Mouse (Mus musculus) kidney, embryonic 16.5 days (tissue): ENCODE measurements around the gene Cep57l1. TPM values are rescaled to one million over a fixed set of nuclear protein-coding genes. Genes with fewer than 3 reads are reported as not detected.

Source experiments
- ATAC-seq: fragments of 200-750 bp; cut with Nextera tagmentation; 2 replicates; pipeline ENCODE4 v1.8.0; 2017; ENCODE audit warnings: moderate TSS enrichment; ENCODE audit not compliant: low FRiP score, low TSS enrichment
- H3K27ac ChIP-seq: fragments of 300-500 bp; sonication (generic); 2 replicates; pipeline ENCODE4 v1.5.1; 2014; ENCODE audit warnings: low read length
- H3K27me3 ChIP-seq: fragments of 300-500 bp; sonication (generic); 2 replicates; pipeline ENCODE4 v1.6.1; 2014; ENCODE audit warnings: low read length, control low read depth, mixed read lengths; ENCODE audit not compliant: insufficient read depth
- H3K36me3 ChIP-seq: fragments of 300-500 bp; sonication (generic); 2 replicates; pipeline ENCODE4 v1.6.1; 2014; ENCODE audit warnings: low read length, control low read depth, mixed read lengths; ENCODE audit not compliant: insufficient read depth
- H3K4me1 ChIP-seq: fragments of 300-500 bp; sonication (generic); 2 replicates; pipeline ENCODE4 v1.6.1; 2014; ENCODE audit warnings: low read length, control low read depth, mixed read lengths; ENCODE audit not compliant: insufficient read depth
- H3K4me2 ChIP-seq: fragments of 300-500 bp; sonication (generic); replicated peaks from 2 replicates; pipeline ENCODE4 v1.6.1; 2014; ENCODE audit warnings: low read depth, low read length
- H3K4me3 ChIP-seq: fragments of 300-500 bp; sonication (generic); 2 replicates; pipeline ENCODE4 v1.5.1; 2014; ENCODE audit warnings: mild to moderate bottlenecking, low read length
- H3K9ac ChIP-seq: fragments of 300-500 bp; sonication (generic); replicated peaks from 2 replicates; pipeline ENCODE4 v1.6.1; 2014; ENCODE audit warnings: low read length
- H3K9me3 ChIP-seq: fragments of 300-500 bp; sonication (generic); 2 replicates; pipeline ENCODE4 v1.6.1; 2016; ENCODE audit warnings: low read length, control low read depth
- WGBS: fragments of 180-500 bp; shearing (Covaris S2); extraction: QIAGEN DNeasy Blood & Tissue Kit; methylation state at CpG from one replicate; pipeline ENCODE4 v1.1.7; 2014; 5-methylcytosine and 5-hydroxymethylcytosine counted together
- polyA plus RNA-seq: library from polyadenylated mRNA; unstranded; fragments of >200 nt; fragmentation: Nextera tagmentation; extraction: Ambion mirVana; gene quantifications from 2 replicates; pipeline ENCODE4 v1.2.1, GENCODE M21; 2015

Cep57l1 gene
- polyA plus RNA-seq, 1 experiment from 2014 or later = 24.2 TPM

DNA sequence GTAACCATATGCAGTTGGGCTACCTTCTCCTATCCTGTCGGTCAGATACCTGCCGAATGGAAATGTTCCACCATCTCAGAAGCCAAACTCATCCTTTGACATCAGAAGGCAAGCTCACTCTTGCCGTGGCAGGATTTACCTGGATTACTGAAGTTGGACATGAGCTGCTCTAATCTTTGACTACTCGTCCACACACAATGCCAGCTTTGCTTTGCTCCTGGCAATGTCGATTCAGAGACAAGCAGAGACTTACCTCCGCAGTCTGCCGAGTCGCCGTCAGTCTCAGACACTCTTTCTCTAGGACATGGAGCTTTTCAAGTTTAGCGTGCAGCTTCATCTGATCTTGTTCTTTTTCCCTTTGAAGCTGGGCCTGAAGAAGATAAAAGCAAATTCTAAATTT is 78.9 kb downstream of the Cep57l1 start:
- Histone ChIP-seq H3K9ac (no peak overlapping the region), H3K27me3 (no peaks in the 10 kb centered on the region), H3K36me3 (peaks cover 4% of the 10 kb centered on the region), H3K27ac (no peak overlapping the region), H3K4me2 (no peak overlapping the region), H3K9me3 (0 out of 2 replicates have a peak, but pooled peaks cover 5% of the 10 kb centered on the region), H3K4me1 (no peaks in the 10 kb centered on the region), H3K4me3 (no peak overlapping the region)
- ATAC-seq = no peak
- 91% methylated on average over 10 of the region's 10 CpGs for WGBS

DNA sequence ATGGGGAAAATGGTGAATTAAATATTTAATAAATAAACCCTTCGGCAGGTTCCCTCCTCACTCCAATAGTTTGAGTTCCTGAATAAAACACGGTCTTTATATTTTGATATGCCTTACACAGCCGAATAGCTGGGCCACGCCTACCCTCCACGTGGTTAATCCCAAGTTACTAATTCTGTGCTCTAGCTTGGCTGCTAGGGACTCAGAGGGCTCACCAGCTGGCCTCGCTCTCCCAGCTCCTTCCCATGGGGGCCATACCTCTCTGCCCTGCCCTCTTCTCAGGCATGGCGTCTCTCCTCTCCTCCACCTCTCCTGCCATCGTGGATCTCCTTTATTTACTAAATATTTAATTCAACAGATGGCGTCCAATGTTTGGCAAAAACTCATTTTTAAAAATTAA is 83.5 kb downstream of the Cep57l1 start:
- Histone ChIP-seq H3K4me2 (no peak overlapping the region), H3K4me3 (no peak overlapping the region), H3K27ac (no peak overlapping the region), H3K9ac (no peak overlapping the region), H3K9me3 (0 out of 2 replicates have a peak, but pooled peaks cover 5% of the 10 kb centered on the region), H3K4me1 (no peaks in the 10 kb centered on the region), H3K36me3 (peaks cover 11% of the 10 kb centered on the region), H3K27me3 (no peaks in the 10 kb centered on the region)
- ATAC-seq = no peak
- 88% methylated on average over 9 of the region's 9 CpGs for WGBS

DNA sequence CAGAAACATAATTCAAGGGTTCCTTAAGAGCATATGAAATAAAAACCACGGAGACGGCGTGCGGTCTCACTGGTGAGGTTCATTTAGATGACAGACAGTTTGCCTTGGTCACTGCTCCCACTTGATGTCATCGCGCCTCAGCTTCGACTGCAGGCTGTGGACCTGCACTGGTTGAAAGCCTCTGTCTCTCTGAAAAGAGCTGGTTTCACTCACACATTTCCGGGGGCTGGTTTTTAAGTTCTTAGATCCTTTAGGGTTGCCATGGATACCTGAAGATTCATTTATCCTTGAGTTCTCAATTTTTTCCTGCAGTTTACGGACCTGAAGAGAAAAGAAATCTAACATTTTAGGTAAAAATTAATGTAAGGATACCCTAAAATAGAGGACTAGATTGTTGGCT is 90.1 kb downstream of the Cep57l1 start:
- no peak overlapping the region for H3K9ac ChIP-seq
- peaks cover 8% of the 10 kb centered on the region; the same call in 1 of the 2 replicates for H3K36me3 ChIP-seq
- peaks cover 15% of the 10 kb centered on the region; the same call in 1 of the 2 replicates for H3K4me1 ChIP-seq
- no peak overlapping the region for H3K4me2 ChIP-seq
- 80% methylated on average over 9 of the region's 9 CpGs for WGBS
- ATAC-seq = no peak
- H3K27me3 ChIP-seq = no peaks in the 10 kb centered on the region
- no peak overlapping the region for H3K4me3 ChIP-seq
- no peak overlapping the region for H3K27ac ChIP-seq
- H3K9me3 ChIP-seq = no peaks in the 10 kb centered on the region

DNA sequence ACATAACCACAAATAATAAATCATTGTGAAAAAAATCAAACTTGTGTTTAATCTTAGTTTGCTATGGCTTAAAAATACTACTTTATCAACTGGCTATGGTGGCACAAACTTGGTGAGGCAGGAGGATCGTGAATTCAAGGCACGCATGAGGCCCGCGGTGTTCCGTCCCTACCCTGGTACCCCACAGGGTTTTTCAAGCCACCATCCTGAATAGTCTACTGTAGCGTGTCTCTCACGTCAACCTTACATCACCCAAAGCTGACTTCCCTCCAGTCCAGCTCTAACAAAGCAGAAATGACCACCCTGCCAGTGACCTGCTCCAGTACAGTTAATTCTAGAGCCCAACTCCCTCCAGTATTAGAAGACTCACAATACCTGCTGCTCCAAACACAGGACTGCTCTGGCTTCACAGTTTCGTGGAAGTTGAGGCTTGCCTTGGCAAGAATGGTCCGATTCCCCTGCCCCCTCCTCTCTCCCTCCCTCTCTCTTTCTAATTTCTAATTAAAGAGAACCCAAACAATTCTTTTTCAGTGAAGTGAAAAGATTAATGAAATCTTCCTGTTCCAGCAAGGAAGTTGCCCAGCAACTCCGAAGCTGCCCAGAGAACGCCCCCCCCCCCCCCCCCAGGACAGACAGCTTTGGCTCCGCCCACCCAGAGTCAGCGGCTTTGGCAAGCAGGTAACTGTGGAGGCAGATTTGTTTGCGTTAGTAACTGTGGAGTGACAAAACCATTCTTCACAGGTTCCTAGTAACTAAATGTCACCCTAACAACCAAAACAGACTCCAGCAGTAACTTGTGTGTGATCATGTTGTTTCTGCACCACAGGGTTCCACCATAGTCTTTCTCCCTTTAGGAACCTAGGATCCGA is 93.4 kb downstream of the Cep57l1 start, which contains the start of gene Ccdc162:
TSS of gene Ccdc162 (minus strand) at position 606 of the 869 bp plus-strand sequence.
- H3K9ac ChIP-seq = no peak within 1 kb of the TSS
- H3K9me3 ChIP-seq = no peaks in the 10 kb centered on the region
- ATAC-seq = no peak
- no peaks in the 10 kb centered on the region for H3K27me3 ChIP-seq
- H3K4me2 ChIP-seq = peak within 1 kb of the TSS; percentile 37
- peaks cover 15% of the 10 kb centered on the region; the same call in 1 of the 2 replicates for H3K4me1 ChIP-seq
- peak within 1 kb of the TSS; percentile 15; the same call in 1 of the 2 replicates for H3K4me3 ChIP-seq
- no peak within 1 kb of the TSS for H3K27ac ChIP-seq
- 0 out of 2 replicates have a peak, but pooled peaks cover 2% of the 10 kb centered on the region for H3K36me3 ChIP-seq
- 56% methylated on average over 15 of the region's 15 CpGs for WGBS

DNA sequence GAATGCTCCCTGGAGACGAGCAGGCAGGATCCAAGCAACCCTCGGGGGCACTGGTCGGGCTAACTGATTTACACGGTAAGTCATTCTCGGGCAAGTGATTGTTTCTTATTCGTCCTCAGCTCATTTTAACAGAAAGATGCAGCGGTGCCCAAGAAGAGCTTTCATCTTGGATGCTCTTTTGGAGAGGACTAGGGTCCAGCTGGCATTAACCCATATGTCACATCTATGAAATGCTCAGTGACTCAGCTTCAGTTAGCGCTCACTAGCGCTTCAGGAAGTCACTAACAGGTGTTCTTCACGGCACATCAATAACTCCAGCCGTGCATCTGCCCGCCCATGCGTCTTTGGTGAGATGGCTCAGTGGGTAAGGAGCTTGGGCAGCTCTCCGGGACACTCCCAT is 94.1 kb downstream of the Cep57l1 start:
- H3K36me3 ChIP-seq = no peaks in the 10 kb centered on the region
- no peaks in the 10 kb centered on the region for H3K9me3 ChIP-seq
- no peaks in the 10 kb centered on the region for H3K27me3 ChIP-seq
- ATAC-seq = no peak
- H3K27ac ChIP-seq = no peak overlapping the region
- H3K4me1 ChIP-seq = peaks cover 15% of the 10 kb centered on the region; the same call in 1 of the 2 replicates
- H3K4me2 ChIP-seq = no peak overlapping the region
- H3K9ac ChIP-seq = no peak overlapping the region
- 80% methylated on average over 14 of the region's 14 CpGs for WGBS
- H3K4me3 ChIP-seq = no peak overlapping the region

DNA sequence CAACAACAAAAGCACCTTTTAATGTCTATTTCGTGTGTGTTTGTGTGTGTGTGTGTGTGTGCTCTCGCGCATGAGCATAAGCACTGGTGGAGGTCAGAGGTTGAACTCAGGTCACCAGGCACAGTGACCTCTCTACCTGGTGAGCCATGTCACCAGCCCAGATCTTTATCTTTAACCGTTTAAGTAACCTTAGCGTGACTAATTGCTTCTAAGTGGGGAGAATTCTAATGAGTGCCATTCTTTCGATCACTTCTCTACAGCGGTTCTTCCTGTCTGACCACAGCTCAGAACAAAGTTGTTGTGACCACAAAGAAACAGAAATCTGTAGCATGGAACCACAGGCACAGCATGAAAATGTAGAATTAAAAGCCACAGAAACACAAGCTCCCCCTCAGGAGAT is 98.2 kb downstream of the Cep57l1 start:
- no peaks in the 10 kb centered on the region for H3K9me3 ChIP-seq
- no peak overlapping the region for H3K27ac ChIP-seq
- H3K36me3 ChIP-seq = no peaks in the 10 kb centered on the region
- no peak overlapping the region for H3K4me3 ChIP-seq
- no peak overlapping the region for H3K9ac ChIP-seq
- peaks cover 6% of the 10 kb centered on the region; the same call in 1 of the 2 replicates for H3K4me1 ChIP-seq
- no peak for ATAC-seq
- H3K4me2 ChIP-seq = no peak overlapping the region
- no peaks in the 10 kb centered on the region for H3K27me3 ChIP-seq
- 38% methylated on average over 7 of the region's 7 CpGs for WGBS

DNA sequence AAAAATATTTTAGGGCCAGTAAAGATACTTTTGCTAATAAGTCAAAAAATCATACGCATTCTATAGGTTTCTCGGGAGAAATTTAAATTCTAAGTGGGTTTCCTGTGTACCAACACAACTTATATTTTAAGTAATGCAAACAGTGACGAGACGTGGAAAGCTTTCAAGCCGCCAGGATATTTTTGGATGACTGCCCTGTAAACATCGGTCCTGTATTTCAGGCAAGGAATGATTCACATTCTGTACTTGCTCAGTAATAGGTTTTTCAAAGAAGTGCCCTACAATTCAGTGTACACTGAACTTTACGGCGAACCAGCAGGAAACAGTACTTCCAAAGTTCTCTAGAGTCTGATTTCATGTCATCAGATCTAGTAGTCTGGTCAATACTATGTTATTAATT is 98.9 kb downstream of the Cep57l1 start:
- WGBS = 76% methylated on average over 8 of the region's 8 CpGs
- ATAC-seq = no peak

DNA sequence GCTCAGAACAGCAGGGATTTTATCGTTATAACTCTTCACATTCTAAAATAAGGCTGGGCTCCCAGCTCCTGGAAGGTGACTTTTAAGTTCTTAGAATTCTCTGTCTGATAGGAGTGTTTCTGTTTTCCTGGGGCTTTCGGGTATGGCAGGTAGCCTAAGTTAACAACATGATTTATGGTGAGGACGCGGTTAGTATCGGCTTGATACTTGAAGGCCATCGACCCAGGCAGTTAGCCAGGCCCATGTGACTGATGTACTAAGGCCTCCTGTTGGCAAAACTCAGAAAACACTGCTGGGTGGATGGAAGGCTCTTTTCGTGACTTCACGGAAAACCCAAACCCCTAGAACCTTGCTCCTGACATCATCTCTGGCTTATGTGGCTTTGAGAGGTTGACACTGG is 100.3 kb downstream of the Cep57l1 start:
- 59% methylated on average over 8 of the region's 8 CpGs for WGBS

More for the DNA sequence above, 98.9 kb downstream of the Cep57l1 start:
- Histone ChIP-seq H3K9me3 (no peaks in the 10 kb centered on the region), H3K27me3 (no peaks in the 10 kb centered on the region), H3K36me3 (no peaks in the 10 kb centered on the region), H3K9ac (no peak overlapping the region), H3K27ac (no peak overlapping the region), H3K4me3 (no peak overlapping the region), H3K4me1 (no peaks in the 10 kb centered on the region; the same call in 1 of the 2 replicates), H3K4me2 (no peak overlapping the region)

DNA sequence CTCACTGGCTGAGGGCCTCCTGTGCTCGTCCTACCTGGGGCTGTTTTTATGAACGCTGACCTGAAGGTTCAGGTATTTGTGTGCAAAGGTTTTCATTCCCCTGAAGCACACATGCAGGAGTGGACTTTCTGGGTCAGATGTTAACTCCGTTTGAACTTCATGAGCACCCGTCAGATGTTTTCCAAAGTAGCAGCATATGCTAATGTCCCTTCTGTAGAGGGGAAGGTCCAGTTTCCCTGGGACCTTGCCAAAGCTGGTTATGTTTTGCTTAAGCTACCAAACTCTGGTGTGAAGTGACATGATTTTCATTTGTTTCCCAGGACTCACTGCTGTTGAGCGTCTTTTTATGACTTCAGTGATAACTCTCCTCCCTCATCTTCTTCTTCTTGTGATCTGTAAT is 110.0 kb downstream of the Cep57l1 start:
- Histone ChIP-seq H3K4me2 (no peak overlapping the region), H3K27me3 (no peaks in the 10 kb centered on the region), H3K9ac (no peak overlapping the region), H3K27ac (no peak overlapping the region), H3K36me3 (no peaks in the 10 kb centered on the region), H3K4me1 (no peaks in the 10 kb centered on the region), H3K9me3 (no peaks in the 10 kb centered on the region), H3K4me3 (no peak overlapping the region)
- 81% methylated on average over 5 of the region's 5 CpGs for WGBS
- ATAC-seq = no peak

More for the DNA sequence above, 100.3 kb downstream of the Cep57l1 start:
- no peak overlapping the region for H3K27ac ChIP-seq
- H3K36me3 ChIP-seq = no peaks in the 10 kb centered on the region
- no peak for ATAC-seq
- H3K27me3 ChIP-seq = no peaks in the 10 kb centered on the region
- no peaks in the 10 kb centered on the region; the same call in 1 of the 2 replicates for H3K4me1 ChIP-seq
- no peaks in the 10 kb centered on the region for H3K9me3 ChIP-seq
- H3K9ac ChIP-seq = no peak overlapping the region
- no peak overlapping the region for H3K4me3 ChIP-seq
- H3K4me2 ChIP-seq = no peak overlapping the region

DNA sequence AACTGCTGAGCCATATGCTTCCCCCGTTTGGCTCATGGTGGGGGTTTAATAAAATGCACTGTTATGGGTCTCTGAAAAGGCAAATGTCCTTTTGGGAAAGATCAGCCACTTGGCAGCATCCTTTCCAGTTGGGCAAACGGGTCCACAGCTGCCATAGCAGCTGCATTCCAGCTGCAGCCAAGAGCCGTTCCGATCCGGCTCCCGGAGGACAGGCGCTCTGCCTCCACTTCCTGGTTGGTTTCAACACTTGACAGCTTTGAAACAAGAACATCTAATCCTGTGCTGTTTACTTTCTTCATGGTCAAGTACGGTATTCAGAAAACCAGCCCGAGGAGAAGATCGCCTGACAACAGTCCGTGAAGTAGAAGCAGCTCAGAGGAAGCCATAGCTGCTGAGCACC is 112.6 kb downstream of the Cep57l1 start:
- Histone ChIP-seq H3K9me3 (no peaks in the 10 kb centered on the region), H3K36me3 (no peaks in the 10 kb centered on the region), H3K4me3 (no peak overlapping the region), H3K4me2 (no peak overlapping the region), H3K9ac (no peak overlapping the region), H3K27ac (no peak overlapping the region), H3K4me1 (no peaks in the 10 kb centered on the region), H3K27me3 (no peaks in the 10 kb centered on the region)
- WGBS = 80% methylated on average over 11 of the region's 11 CpGs
- no peak for ATAC-seq
